In genomic region chr5:144234714-144235113, GRCm38 (mm10) we compare ENCODE assay signal across 26 mouse cellular contexts. TPM values are rescaled to one million over a fixed set of nuclear protein-coding genes. Genes with fewer than 3 reads are reported as not detected.
A peak's percentile ranks its signal among the peaks of the same experiment; 100 is the strongest.
DNase-seq lines count a peak whose midpoint lies in the region; ATAC-seq lines count a peak whose summit lies in the region.
"Had no signal": no experiment of that assay in that cellular context is flagged by ENCODE, and none has a peak within 500 bp of the region (broad histone marks: within the 10 kb centered on the region; RNA-seq: fewer than 3 reads in every experiment).

No protein-coding gene starts in this region.

- H3K9me3 ChIP-seq in lung, embryonic 16.5 days (ENCODE audit: control insufficient read depth, low read length): 0 out of 2 replicates have a peak, but pooled peaks cover 2% of the 10 kb centered on the region
- H3K9me3 ChIP-seq: kidney, embryonic 15.5 days; lung, embryonic 15.5 days had no signal

- DNase-seq in lung, postnatal 14 days: no peak
- DNase-seq in brain, adult 2 months (ENCODE audit: low read depth, low spot score): peak; percentile 72
- peak; percentile 55 to 88 for DNase-seq in layer of hippocampus, adult 18-20 months (ENCODE audit: low spot score in 2 of 2)
- DNase-seq in layer of hippocampus, postnatal 10 days (ENCODE audit: low spot score in 2 of 2): peak; percentile 26 to 40
- DNase-seq in spleen, adult 18-20 months: no peak
- no peak for DNase-seq in right cerebral cortex, postnatal 10 days (ENCODE audit: low spot score in 2 of 2)
- DNase-seq in thymus, adult 18-20 months: no peak
- DNase-seq: adrenal gland, postnatal 14 days; B cell, adult 2 months; cerebellum, adult 9-10 months; cerebellum, postnatal 36 days; gastrocnemius, adult 2 months; heart, postnatal 10 days; kidney, postnatal 25 days; liver; right cerebral cortex, postnatal 4 days; thymus, postnatal 14 days had no signal

- H3K36me3 ChIP-seq in lung, embryonic 16.5 days (ENCODE audit: control insufficient read depth, insufficient read depth, low read length): no peaks in the 10 kb centered on the region
- H3K36me3 ChIP-seq: heart, embryonic 13.5 days; kidney, embryonic 15.5 days; lung, embryonic 15.5 days had no signal

- H3K9ac ChIP-seq in lung, embryonic 16.5 days (ENCODE audit: low read length): no peak overlapping the region
- H3K9ac ChIP-seq: heart, embryonic 13.5 days; hindbrain, embryonic 14.5 days; kidney, embryonic 15.5 days; lung, embryonic 15.5 days had no signal

- H3K4me3 ChIP-seq in lung, embryonic 16.5 days (ENCODE audit: low read length): no peak overlapping the region
- H3K4me3 ChIP-seq: gastrocnemius, adult 2 months; heart, embryonic 13.5 days; kidney, embryonic 15.5 days; lung, embryonic 15.5 days had no signal

- ATAC-seq in lung, embryonic 16.5 days (ENCODE audit: low read depth): peak; percentile 46
- ATAC-seq: forebrain, embryonic 14.5 days; intestine, postnatal 0 days; midbrain, embryonic 16.5 days had no signal

- 66% methylated on average over 7 of the region's 7 CpGs for WGBS in lung, embryonic 16.5 days

- no peak overlapping the region for H3K4me2 ChIP-seq in lung, embryonic 16.5 days (ENCODE audit: low read depth, low read length)
- H3K4me2 ChIP-seq: heart, embryonic 13.5 days; hindbrain, embryonic 14.5 days; kidney, embryonic 15.5 days; lung, embryonic 15.5 days; midbrain, embryonic 11.5 days had no signal

- H3K27me3 ChIP-seq in lung, embryonic 16.5 days (ENCODE audit: control insufficient read depth, insufficient read depth, low read depth, low read length): no peaks in the 10 kb centered on the region
- H3K27me3 ChIP-seq: heart, embryonic 13.5 days; kidney, embryonic 15.5 days; lung, embryonic 15.5 days had no signal

- H3K27ac ChIP-seq in lung, embryonic 16.5 days (ENCODE audit: low read length): 0 out of 2 replicates have a peak overlapping the region, but pooled peaks have one; percentile 52
- H3K27ac ChIP-seq: gastrocnemius, adult 2 months; heart, embryonic 13.5 days; hindbrain, embryonic 14.5 days; kidney, embryonic 15.5 days; lung, embryonic 15.5 days had no signal

- H3K4me1 ChIP-seq in lung, embryonic 16.5 days (replicated peaks; ENCODE audit: control insufficient read depth, insufficient read depth, low read length): no peaks in the 10 kb centered on the region
- H3K4me1 ChIP-seq: heart, embryonic 13.5 days; kidney, embryonic 15.5 days had no signal

RNA-seq across cellular contexts. Expression of gene Bri3, which starts 9.5 kb away (rescaled TPM):
- polyA plus RNA-seq in lung, embryonic 16.5 days (2015; fragmentation: Nextera tagmentation; extraction: Ambion mirVana): 114 and 124 TPM in 2 replicates
- 10 to 100 TPM; 73.7 to 74.0 TPM for total RNA-seq in layer of hippocampus, adult 18-20 months (2021)
- 10 to 100 TPM; 64.3 to 69.4 TPM for total RNA-seq in layer of hippocampus, postnatal 10 days (2021)

RNA-seq across cellular contexts. Expression of gene Tecpr1, which starts 11.3 kb away (rescaled TPM):
- polyA plus RNA-seq in lung, embryonic 16.5 days (2015; fragmentation: Nextera tagmentation; extraction: Ambion mirVana): 28.4 and 31.7 TPM in 2 replicates
- 100 to 1,000 TPM in 1 of 2 experiments, 10 to 100 TPM in 1; 97.3 to 113 TPM for total RNA-seq in layer of hippocampus, adult 18-20 months (2021)
- total RNA-seq in layer of hippocampus, postnatal 10 days (2021): 10 to 100 TPM; 85.3 to 99.4 TPM

RNA-seq across cellular contexts. Expression of gene Bhlha15, which starts 44.6 kb away (rescaled TPM):
- polyA plus RNA-seq in lung, embryonic 16.5 days (2015; fragmentation: Nextera tagmentation; extraction: Ambion mirVana): 0.33 and 0.59 TPM in 2 replicates
- under 1 TPM in 1 of 2 experiments, not detected in 1; 0.17 TPM for total RNA-seq in layer of hippocampus, adult 18-20 months (2021)
- total RNA-seq in layer of hippocampus, postnatal 10 days (2021): under 1 TPM; 0.27 to 0.43 TPM
- total RNA-seq: gastrocnemius, adult 2 months; heart, postnatal 10 days had no signal
- polyA plus RNA-seq: midbrain, embryonic 11.5 days; midbrain, embryonic 16.5 days had no signal

Comparison
In these comparisons a context has a peak if more than half of its experiments do, and no peak if none do; other contexts are left out.
1. DNase-seq: peak in brain, adult 2 months (single experiment), layer of hippocampus, adult 18-20 months (2 of 2) and layer of hippocampus, postnatal 10 days (2 of 2); none in lung, postnatal 14 days (single experiment), spleen, adult 18-20 months (0 of 2), right cerebral cortex, postnatal 10 days (0 of 2) and thymus, adult 18-20 months (0 of 2).